Mouse (Mus musculus) CH12.LX (cell line): ENCODE measurements around the gene Ptbp3. TPM values are rescaled to one million over a fixed set of nuclear protein-coding genes. Genes with fewer than 3 reads are reported as not detected.

ENCODE experiments used
- DNase-seq: peaks from one replicate; pipeline ENCODE4 v3.0.0-alpha.2; 2013; ENCODE audit errors: extremely low read depth
- H3K27ac ChIP-seq: 2 replicates; pipeline ENCODE4 v1.5.1; 2012; ENCODE audit warnings: low read depth, mild to moderate bottlenecking, control low read depth, moderate library complexity; ENCODE audit not compliant: insufficient read depth
- H3K27me3 ChIP-seq: replicated peaks from 2 replicates; pipeline ENCODE3; 2012; ENCODE audit warnings: inconsistent platforms
- H3K36me3 ChIP-seq, 2 experiments: replicated peaks in 1 of 2; 2 replicates each; pipeline versions ENCODE3 to v1.6.1; 2012; ENCODE audit warnings: inconsistent platforms in 1 of 2, low read length in 1 of 2, mild to moderate bottlenecking in 1 of 2, mixed read lengths in 1 of 2, moderate library complexity in 1 of 2; ENCODE audit not compliant: control insufficient read depth in 1 of 2, insufficient read depth in 1 of 2
- H3K4me1 ChIP-seq, 2 experiments: 2 replicates each; pipeline ENCODE4 v1.6.1; 2012; ENCODE audit warnings: inconsistent platforms in 1 of 2, moderate library complexity in 1 of 2; ENCODE audit not compliant: insufficient read depth in 2 of 2, control insufficient read depth in 1 of 2
- H3K4me2 ChIP-seq: 2 replicates; pipeline ENCODE4 v1.6.1; 2012; ENCODE audit warnings: low read depth, mild to moderate bottlenecking, control low read depth; ENCODE audit not compliant: poor library complexity, insufficient read depth, severe bottlenecking
- H3K4me3 ChIP-seq, 3 experiments: fragments of 150-350 bp in 1 of 3; sonication (generic) in 1 of 3; replicated peaks in 1 of 3; 2 replicates each; pipeline versions ENCODE3 to v1.5.1; 2011 to 2012; ENCODE audit warnings: low read depth in 2 of 3, low read length in 2 of 3, mild to moderate bottlenecking in 2 of 3, moderate library complexity in 2 of 3, control low read depth in 1 of 3, improper control_type of control experiment in 1 of 3, inconsistent platforms in 1 of 3, mixed read lengths in 1 of 3; ENCODE audit not compliant: poor library complexity in 1 of 3
- H3K79me2 ChIP-seq: replicated peaks from 2 replicates; pipeline ENCODE4 v1.6.1; 2012; ENCODE audit warnings: mild to moderate bottlenecking, moderate library complexity; ENCODE audit not compliant: control insufficient read depth, poor library complexity, insufficient read depth, severe bottlenecking; ENCODE audit errors: extremely low read depth
- H3K9ac ChIP-seq: 2 replicates; pipeline ENCODE4 v1.6.1; 2012; ENCODE audit warnings: low read depth, mild to moderate bottlenecking, control low read depth, moderate library complexity; ENCODE audit not compliant: insufficient read depth
- H3K9me3 ChIP-seq: replicated peaks from 2 replicates; pipeline ENCODE3; 2012; ENCODE audit warnings: low read length, inconsistent platforms, mixed read lengths
- CHD1 ChIP-seq: IDR thresholded peaks from 2 replicates; pipeline ENCODE4 v1.6.1; 2012; ENCODE audit warnings: low read depth, low read length, improper control_type of control experiment, inconsistent platforms
- CHD2 ChIP-seq: IDR thresholded peaks from 2 replicates; pipeline ENCODE4 v1.6.1; 2011; ENCODE audit warnings: low read length, improper control_type of control experiment
- ELF1 ChIP-seq: IDR thresholded peaks from 2 replicates; pipeline ENCODE4 v1.6.1; 2014; ENCODE audit warnings: low read depth, mild to moderate bottlenecking, inconsistent platforms, low read length, improper control_type of control experiment
- EP300 ChIP-seq: IDR thresholded peaks from 2 replicates; pipeline ENCODE4 v1.6.1; 2011; ENCODE audit warnings: low read length, improper control_type of control experiment
- GABPA ChIP-seq: IDR thresholded peaks from 2 replicates; pipeline ENCODE4 v1.6.1; 2012; ENCODE audit warnings: low read depth, low read length, improper control_type of control experiment, inconsistent platforms; ENCODE audit not compliant: insufficient replicate concordance
- HCFC1 ChIP-seq: IDR thresholded peaks from 2 replicates; pipeline ENCODE4 v1.6.1; 2012; ENCODE audit warnings: low read depth, mild to moderate bottlenecking, inconsistent platforms, low read length, improper control_type of control experiment
- IRF4 ChIP-seq: IDR thresholded peaks from 2 replicates; pipeline ENCODE4 v1.6.1; 2014; ENCODE audit warnings: low read depth, mild to moderate bottlenecking, inconsistent platforms, low read length, improper control_type of control experiment
- JUND ChIP-seq: conservative IDR thresholded peaks from 2 replicates; pipeline ENCODE4 v1.6.1; 2011; ENCODE audit warnings: low read depth, low read length, improper control_type of control experiment
- KAT2A ChIP-seq: IDR thresholded peaks from 2 replicates; pipeline ENCODE4 v1.6.1; 2012; ENCODE audit warnings: low read length, improper control_type of control experiment, inconsistent platforms; ENCODE audit not compliant: insufficient replicate concordance
- MAFK ChIP-seq: IDR thresholded peaks from 2 replicates; pipeline ENCODE4 v1.6.1; 2011; ENCODE audit warnings: low read length, improper control_type of control experiment; ENCODE audit not compliant: insufficient replicate concordance
- MAX ChIP-seq: IDR thresholded peaks from 2 replicates; pipeline ENCODE4 v1.6.1; 2011; ENCODE audit warnings: low read length, improper control_type of control experiment
- MXI1 ChIP-seq: IDR thresholded peaks from 2 replicates; pipeline ENCODE4 v1.6.1; 2011; ENCODE audit warnings: mild to moderate bottlenecking, low read depth, low read length, improper control_type of control experiment
- MYC ChIP-seq: IDR thresholded peaks from 2 replicates; pipeline ENCODE4 v1.6.1; 2011; ENCODE audit warnings: low read depth, mild to moderate bottlenecking, improper control_type of control experiment, low read length
- NELFE ChIP-seq: IDR thresholded peaks from 2 replicates; pipeline ENCODE4 v1.6.1; 2011; ENCODE audit warnings: low read depth, low read length, improper control_type of control experiment
- POLR2AphosphoS2 ChIP-seq: IDR thresholded peaks from 2 replicates; pipeline ENCODE4 v1.6.1; 2011; ENCODE audit warnings: low read depth, low read length, improper control_type of control experiment
- RAD21 ChIP-seq: IDR thresholded peaks from 2 replicates; pipeline ENCODE4 v1.6.1; 2011; ENCODE audit warnings: low read depth, mild to moderate bottlenecking, low read length, improper control_type of control experiment, moderate library complexity
- SIN3A ChIP-seq: IDR thresholded peaks from 2 replicates; pipeline ENCODE4 v1.6.1; 2012; ENCODE audit warnings: low read length, improper control_type of control experiment, inconsistent platforms
- TCF12 ChIP-seq: IDR thresholded peaks from 2 replicates; pipeline ENCODE4 v1.6.1; 2014; ENCODE audit warnings: low read depth, mild to moderate bottlenecking, inconsistent platforms, low read length, improper control_type of control experiment
- USF1 ChIP-seq: IDR thresholded peaks from 2 replicates; pipeline ENCODE4 v1.6.1; 2014; ENCODE audit warnings: low read depth, mild to moderate bottlenecking, inconsistent platforms, low read length, improper control_type of control experiment
- ZC3H11A ChIP-seq: IDR thresholded peaks from 2 replicates; pipeline ENCODE4 v1.6.1; 2012; ENCODE audit warnings: low read depth, mild to moderate bottlenecking, inconsistent platforms, low read length, improper control_type of control experiment
- ZNF384 ChIP-seq: IDR thresholded peaks from 2 replicates; pipeline ENCODE4 v1.6.1; 2012; ENCODE audit warnings: low read depth, low read length, improper control_type of control experiment, inconsistent platforms
- dilution Hi-C: fragments of 300-500 bp; cut with MboI; formaldehyde crosslinking; loops from 2 replicates; pipeline ENCODE4 v1.14.3; 2020; ENCODE audit warnings: low sequenced_read_pairs; ENCODE audit not compliant: extremely low pct_unique_long_range_greater_than_20kb, extremely low pct_ligation_motif_present
- in situ Hi-C: fragments of 300-500 bp; cut with MboI; formaldehyde crosslinking; loops from 3 replicates; pipeline ENCODE4 v1.14.3; 2019; ENCODE audit warnings: low sequenced_read_pairs, low pct_ligation_motif_present, low pct_unique_long_range_greater_than_20kb, mixed read lengths
- polyA plus RNA-seq: library from polyadenylated mRNA; unstranded; fragments of >175 nt; gene quantifications from 2 replicates; pipeline ENCODE4 v1.2.1, GENCODE M21; 2012; ENCODE audit warnings: low read depth; ENCODE audit not compliant: insufficient read length
- total RNA-seq, 2 experiments: library from RNA; depleted of rRNA; stranded (reverse); fragments of 300-350 nt in 1 of 2; fragments of >200 nt in 1 of 2; gene quantifications; 2 replicates each; pipeline ENCODE4 v1.2.3; 2012 to 2014

Gene Ptbp3
- total and polyA plus RNA-seq, 3 experiments = 45.2 to 81.4 (median 48.1) TPM

- H3K36me3 ChIP-seq = no peaks in the 10 kb centered on the region
- H3K79me2 ChIP-seq = peaks cover 38% of the 10 kb centered on the region
- no peaks in the 10 kb centered on the region for H3K27me3 ChIP-seq
- no peak overlapping the region for H3K27ac ChIP-seq
- dilution Hi-C loops = no loop called here
- peaks cover 0 to 33% of the 10 kb centered on the region in 2 experiments; a peak in 2 of 4 replicates for H3K4me1 ChIP-seq
- TF ChIP-seq ELF1 = no peak
- no peak for TF ChIP-seq IRF4
- no peak for TF ChIP-seq EP300
- peak; percentile 79 for TF ChIP-seq ZNF384
- TF ChIP-seq, all 38 proteins: peak for 1
- Histone ChIP-seq H3K4me2 (peak overlapping the region; percentile 96), H3K9me3 (no peaks in the 10 kb centered on the region), H3K4me3 (peak overlapping the region; percentile 73 to 89 (median 83)), H3K9ac (peak overlapping the region; percentile 63)
- no peak for DNase-seq
- in situ Hi-C loops = no loop called here
These were observed 1.1 kb downstream of the Ptbp3 start for GRCm38 (mm10) chr4:59548011-59548559.

GRCm38 (mm10) chr4:59547136-59547889, 1.9 kb downstream of the Ptbp3 start:
- Histone ChIP-seq H3K27ac (no peak overlapping the region), H3K27me3 (no peaks in the 10 kb centered on the region), H3K4me3 (peak overlapping the region; percentile 73 to 89 (median 83)), H3K9ac (peak overlapping the region; percentile 63), H3K36me3 (no peaks in the 10 kb centered on the region), H3K4me2 (peak overlapping the region; percentile 96), H3K9me3 (no peaks in the 10 kb centered on the region), H3K79me2 (peaks cover 45% of the 10 kb centered on the region), H3K4me1 (peaks cover 0 to 33% of the 10 kb centered on the region in 2 experiments; a peak in 2 of 4 replicates)
- no peak for DNase-seq
- TF ChIP-seq MYC (no peak), CHD2 (0 out of 2 replicates have a peak, but pooled peaks have one; percentile 24), MXI1 (0 out of 2 replicates have a peak, but pooled peaks have one; percentile 10)
- dilution Hi-C loops = no loop called here
- in situ Hi-C loops = no loop called here

- Histone ChIP-seq H3K27ac (no peak overlapping the region), H3K36me3 (no peaks in the 10 kb centered on the region), H3K27me3 (no peaks in the 10 kb centered on the region), H3K4me3 (peak overlapping the region in 2 of 3 experiments; percentile 15 to 26), H3K9ac (peak overlapping the region; percentile 63; the same call in 1 of the 2 replicates), H3K4me1 (peaks cover 0 to 33% of the 10 kb centered on the region in 2 experiments; a peak in 2 of 4 replicates), H3K79me2 (peaks cover 49% of the 10 kb centered on the region), H3K9me3 (no peaks in the 10 kb centered on the region), H3K4me2 (peak overlapping the region; percentile 98)
- no peak for DNase-seq
- dilution Hi-C loops = no loop called here
- TF ChIP-seq JUND = 0 out of 2 replicates have a peak, but pooled peaks have one; percentile 20
- TF ChIP-seq NELFE = no peak
- no peak for TF ChIP-seq MAX
- TF ChIP-seq ZC3H11A = no peak
- TF ChIP-seq RAD21 = no peak
- TF ChIP-seq EP300 = no peak
- TF ChIP-seq SIN3A = peak; percentile 71; the same call in 1 of the 2 replicates
- no peak for TF ChIP-seq POLR2AphosphoS2
- TF ChIP-seq GABPA = no peak
- no peak for TF ChIP-seq MAFK
- TF ChIP-seq IRF4 = 0 out of 2 replicates have a peak, but pooled peaks have one; percentile 31
- no peak for TF ChIP-seq USF1
- TF ChIP-seq CHD1 = peak; percentile 87; the same call in 1 of the 2 replicates
- TF ChIP-seq KAT2A = no peak
- TF ChIP-seq HCFC1 = no peak
- TF ChIP-seq TCF12 = no peak
- TF ChIP-seq MXI1 = peak; percentile 73; the same call in 1 of the 2 replicates
- 0 out of 2 replicates have a peak, but pooled peaks have one; percentile 35 for TF ChIP-seq MYC
- in situ Hi-C loops = no loop called here
These were observed 2.7 kb downstream of the Ptbp3 start for GRCm38 (mm10) chr4:59546285-59547071.
